Mouse (Mus musculus) left cerebral cortex, postnatal 14 days (tissue): ENCODE measurements around the gene Itpr1. TPM values are rescaled to one million over a fixed set of nuclear protein-coding genes. Genes with fewer than 3 reads are reported as not detected.

Source experiments
- DNase-seq, 2 experiments: peaks; one replicate each; pipeline ENCODE4 v3.0.0; 2021 to 2022; ENCODE audit warnings: low spot score in 2 of 2, mixed read lengths in 1 of 2
- intact Hi-C: fragments of 180-260 bp; cut with DNase I; formaldehyde crosslinking; loops from one replicate; pipeline ENCODE4 v1.15.1; 2025
- total RNA-seq, 2 experiments: library from RNA; stranded (reverse); gene quantifications; 2 replicates each; pipeline ENCODE4 v1.2.3; 2021

Itpr1 gene
- total RNA-seq, 2 experiments from 2014 or later = 156 to 179 TPM

- DNase-seq = no peak
- intact Hi-C loops = no loop called here
These were observed 23.6 kb downstream of the Itpr1 start for GRCm38 (mm10) chr6:108236411-108236921.

DNA sequence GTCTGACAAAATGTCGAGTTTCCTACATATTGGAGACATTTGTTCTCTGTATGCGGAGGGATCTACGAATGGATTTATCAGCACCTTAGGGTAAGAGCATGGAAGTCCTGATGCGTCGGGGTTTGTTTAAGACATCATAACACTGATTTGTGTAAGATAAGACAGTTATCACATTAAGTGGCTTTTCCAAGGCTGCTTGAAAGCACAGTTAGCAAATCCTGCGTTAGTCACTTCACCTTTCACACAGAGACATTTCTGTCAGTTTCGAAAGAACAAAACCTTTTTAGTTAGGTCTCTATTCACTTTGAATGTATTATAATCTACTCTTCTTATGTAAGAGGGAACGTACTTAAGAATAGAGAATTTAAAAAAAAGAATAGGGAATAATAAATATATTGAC lies 24.1 kb downstream of the Itpr1 start:
- intact Hi-C loops = no loop called here
- DNase-seq = no peak

GRCm38 (mm10) chr6:108237585-108237984 lies 24.7 kb downstream of the Itpr1 start:
- intact Hi-C loops = no loop called here
- DNase-seq = no peak

DNA sequence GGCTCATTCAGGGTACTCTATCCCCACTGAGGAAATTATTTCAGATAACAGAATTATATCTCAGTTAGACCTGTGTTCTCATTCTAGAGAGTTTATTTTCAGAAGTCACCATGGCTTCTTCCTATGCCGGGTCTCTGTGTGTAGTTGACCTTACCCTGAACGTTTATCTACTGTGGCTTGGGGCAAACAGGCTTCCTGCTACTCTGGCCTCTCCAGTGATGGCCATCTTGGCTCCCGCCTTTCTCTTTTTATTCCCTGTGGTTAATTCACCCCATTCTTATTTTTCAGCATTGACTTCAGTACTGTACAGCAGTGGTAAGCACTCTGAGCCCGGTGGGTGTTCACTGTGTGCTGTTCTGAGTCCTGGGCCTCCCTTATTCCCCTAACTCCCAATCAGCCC lies 25.1 kb downstream of the Itpr1 start:
- no peak for DNase-seq
- intact Hi-C loops = no loop called here

- intact Hi-C loops = no loop called here
These were observed 26.2 kb downstream of the Itpr1 start for GRCm38 (mm10) chr6:108239056-108239455.

GRCm38 (mm10) chr6:108240004-108240403 lies 27.1 kb downstream of the Itpr1 start:
- intact Hi-C loops = no loop called here
- DNase-seq = no peak

More at GRCm38 (mm10) chr6:108239056-108239455, 26.2 kb downstream of the Itpr1 start:
- no peak for DNase-seq

DNA sequence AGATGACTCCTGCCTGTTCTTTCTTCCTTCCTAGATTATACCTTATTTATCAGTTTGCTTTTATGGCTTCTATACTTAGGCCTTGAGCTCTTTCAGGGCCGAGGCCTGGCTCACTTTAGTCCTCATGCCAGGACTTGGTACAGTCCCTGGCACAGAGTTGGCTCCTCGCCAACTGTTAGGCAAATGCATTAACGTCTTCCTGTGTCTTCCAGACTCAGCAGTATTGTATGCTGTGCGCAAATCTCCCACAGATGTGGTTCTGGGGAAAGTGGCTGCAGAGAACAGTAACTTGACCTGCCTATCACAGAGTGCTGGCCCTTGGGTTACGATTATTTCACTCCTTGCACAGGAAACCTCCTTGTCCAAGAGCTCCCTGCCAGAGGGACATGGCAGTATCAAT lies 27.9 kb downstream of the Itpr1 start:
- DNase-seq = no peak
- intact Hi-C loops = no loop called here

DNA sequence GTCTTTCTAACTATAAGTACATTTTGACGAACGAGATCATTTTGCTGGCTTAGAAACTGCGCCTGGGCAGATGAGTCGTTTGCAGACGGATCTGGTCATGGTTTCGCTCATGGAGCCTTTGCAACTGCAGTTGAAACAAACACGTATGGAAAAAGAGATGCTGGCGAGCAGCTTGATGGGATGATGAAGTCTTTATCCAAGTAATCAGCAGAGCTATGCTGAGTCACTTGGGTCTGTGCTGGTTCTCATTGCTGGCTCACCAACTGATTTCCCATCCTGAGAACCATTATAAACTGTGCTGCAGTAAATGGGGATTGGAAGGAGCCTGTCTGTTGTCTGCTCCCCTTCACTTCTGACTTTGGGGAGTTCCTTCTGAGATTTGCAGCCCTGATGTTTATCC lies 31.7 kb downstream of the Itpr1 start:
- DNase-seq = no peak
- intact Hi-C loops = no loop called here

GRCm38 (mm10) chr6:108246369-108247085 lies 33.6 kb downstream of the Itpr1 start:
- intact Hi-C loops = no loop called here

DNA sequence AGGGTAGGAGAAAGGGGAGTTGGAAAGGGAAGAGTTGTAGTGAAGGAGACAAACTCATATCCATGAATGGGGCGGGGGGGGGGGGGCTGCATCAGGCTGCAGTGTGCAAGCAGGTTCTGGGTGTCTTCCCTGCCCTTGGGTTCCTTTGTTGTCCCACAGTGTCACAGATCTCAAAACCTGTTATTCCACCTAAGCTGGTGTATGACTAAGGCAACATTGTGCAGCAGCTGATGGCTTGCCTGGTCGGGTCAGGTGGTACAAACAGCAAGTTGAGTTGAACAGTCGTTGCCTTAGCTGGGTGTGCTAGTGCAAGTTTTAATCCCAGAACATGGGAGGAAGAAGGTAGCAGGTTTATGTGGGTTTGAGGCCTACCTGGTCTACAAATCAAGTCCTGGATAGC lies 34.3 kb downstream of the Itpr1 start:
- no peak for DNase-seq

More at GRCm38 (mm10) chr6:108246369-108247085, 33.6 kb downstream of the Itpr1 start:
- DNase-seq = no peak

DNA sequence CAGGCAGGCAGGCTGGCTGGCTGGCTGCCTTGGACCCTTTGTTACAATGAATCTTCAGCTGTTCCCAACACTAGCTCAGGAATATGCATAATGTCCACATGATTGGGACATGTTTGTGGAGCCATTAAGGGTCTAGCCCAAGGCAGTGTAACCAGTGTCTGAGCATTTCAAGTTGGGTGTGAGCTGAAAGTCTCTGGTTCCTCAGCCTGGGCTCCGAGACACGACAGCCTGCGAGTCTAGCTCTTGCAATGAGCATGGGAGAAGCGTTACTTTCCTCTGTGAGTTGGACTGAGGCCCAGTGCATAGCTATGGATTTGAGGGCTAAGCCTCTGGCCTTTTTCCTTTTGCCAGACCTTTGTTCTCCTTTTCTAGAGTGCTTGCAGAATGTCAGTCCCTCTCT lies 35.6 kb downstream of the Itpr1 start:
- intact Hi-C loops = no loop called here
- no peak for DNase-seq

More for the DNA sequence above, 34.3 kb downstream of the Itpr1 start:
- intact Hi-C loops = no loop called here

DNA sequence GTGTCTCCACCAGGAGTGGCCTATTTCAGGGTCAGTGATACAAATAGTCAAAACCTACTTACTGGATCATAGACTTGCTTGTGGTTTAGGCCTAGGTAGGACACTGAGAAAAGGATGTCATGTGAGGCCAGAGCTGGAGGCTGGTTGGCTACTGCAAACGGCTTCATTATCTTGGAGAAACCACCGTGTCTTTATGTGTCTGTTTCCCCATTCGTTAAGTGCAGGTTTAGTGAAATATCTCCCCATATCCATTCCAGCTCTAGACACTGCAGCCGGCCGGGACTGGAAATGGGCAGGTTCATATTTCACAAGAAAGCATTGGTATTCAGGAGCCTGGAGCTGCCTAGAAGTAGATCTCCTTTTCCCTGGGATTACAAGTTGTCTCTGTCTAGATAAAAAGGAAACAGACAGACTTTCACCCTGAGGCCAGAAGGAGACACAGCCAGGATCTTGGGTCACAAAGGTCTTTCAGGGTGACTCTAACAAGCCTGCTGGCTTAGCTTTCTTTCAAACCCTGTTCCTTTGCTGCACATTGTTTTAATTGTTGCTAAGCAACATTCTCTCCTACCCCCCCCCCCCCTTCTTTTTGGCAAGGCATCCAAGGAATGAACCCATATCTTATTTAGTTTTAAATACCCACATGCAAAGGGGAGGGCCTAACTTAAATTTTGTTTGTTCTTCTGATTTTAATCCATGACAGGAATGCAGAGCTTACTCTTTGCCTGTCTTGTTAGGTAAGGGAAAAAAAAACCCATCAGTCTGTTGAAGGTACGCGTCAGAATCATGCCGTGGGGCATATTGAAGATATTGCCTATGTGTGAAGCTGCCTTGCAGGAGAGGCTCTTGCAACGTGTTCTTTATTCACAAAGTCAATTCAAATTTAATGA lies 36.4 kb downstream of the Itpr1 start:
- intact Hi-C loops = no loop called here
- DNase-seq = no peak

GRCm38 (mm10) chr6:108249918-108250225 lies 37.0 kb downstream of the Itpr1 start:
- intact Hi-C loops = no loop called here
- no peak for DNase-seq

GRCm38 (mm10) chr6:108250416-108250815 lies 37.5 kb downstream of the Itpr1 start:
- DNase-seq = no peak
- intact Hi-C loops = no loop called here

GRCm38 (mm10) chr6:108252565-108253360 lies 39.9 kb downstream of the Itpr1 start:
- no peak for DNase-seq
- intact Hi-C loops = no loop called here

DNA sequence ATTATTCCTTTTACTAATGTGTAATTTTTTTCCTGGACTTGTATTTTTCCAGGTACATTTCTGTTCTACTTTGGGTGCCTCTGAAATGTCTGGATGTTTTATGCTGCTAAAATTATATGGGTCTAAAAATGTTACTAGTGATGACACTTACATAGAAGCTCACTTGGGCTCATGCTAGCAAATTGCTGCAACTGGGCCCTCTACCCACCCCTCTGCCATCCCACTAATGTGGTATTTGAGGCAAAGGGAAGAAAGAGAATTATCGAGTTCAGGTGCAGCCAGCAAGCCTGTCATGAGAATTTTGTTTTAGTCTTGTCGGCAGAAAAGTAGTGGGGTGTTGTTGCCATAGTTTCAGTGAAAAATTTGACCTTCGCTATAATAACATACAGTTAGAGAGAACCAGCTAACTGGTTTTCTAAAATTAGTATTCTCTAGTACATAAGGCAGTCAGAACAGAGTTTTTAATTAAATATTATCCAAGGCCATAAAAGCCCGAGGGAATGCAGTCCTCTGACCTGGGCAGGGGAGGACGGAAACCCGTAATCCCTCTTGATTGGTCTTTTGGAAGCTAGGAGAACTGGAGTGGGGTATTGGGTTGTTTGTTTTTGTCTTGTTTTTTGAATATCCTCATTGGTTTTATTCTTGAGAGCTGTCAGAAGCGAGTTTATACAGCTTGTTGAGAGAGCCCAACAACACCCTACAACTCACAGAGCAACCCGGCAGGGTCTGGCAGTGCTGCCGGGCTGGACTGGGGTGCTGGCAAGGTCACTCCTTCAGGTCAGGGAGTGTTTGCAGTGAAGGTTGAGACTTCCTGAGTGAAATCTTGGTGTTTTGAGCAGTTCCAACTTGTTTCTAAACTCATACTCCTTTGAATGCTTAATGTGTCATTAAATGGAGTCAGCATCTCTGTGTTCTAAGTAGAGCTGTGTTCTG lies 41.5 kb downstream of the Itpr1 start:
- no peak for DNase-seq
- intact Hi-C loops = no loop called here

DNA sequence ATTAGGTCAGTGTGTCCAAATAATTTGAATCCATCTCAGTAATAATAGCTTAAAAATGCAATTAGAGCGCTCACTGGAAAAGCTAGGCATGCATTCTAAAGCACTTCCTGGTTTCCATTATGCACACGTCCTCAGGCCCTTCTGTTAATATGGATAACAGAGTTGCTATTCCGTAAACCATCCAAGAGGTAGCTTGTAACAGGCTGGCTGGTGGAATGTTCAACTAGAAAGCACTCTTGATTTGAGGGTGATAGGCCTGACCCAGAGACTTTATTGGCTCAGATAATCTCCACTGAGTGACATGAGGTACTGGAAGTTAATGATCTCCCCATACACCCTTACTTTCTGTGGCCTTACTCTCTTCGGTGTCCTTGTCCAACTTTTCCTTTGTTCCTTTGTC lies 43.0 kb downstream of the Itpr1 start:
- intact Hi-C loops = no loop called here
- no peak for DNase-seq

DNA sequence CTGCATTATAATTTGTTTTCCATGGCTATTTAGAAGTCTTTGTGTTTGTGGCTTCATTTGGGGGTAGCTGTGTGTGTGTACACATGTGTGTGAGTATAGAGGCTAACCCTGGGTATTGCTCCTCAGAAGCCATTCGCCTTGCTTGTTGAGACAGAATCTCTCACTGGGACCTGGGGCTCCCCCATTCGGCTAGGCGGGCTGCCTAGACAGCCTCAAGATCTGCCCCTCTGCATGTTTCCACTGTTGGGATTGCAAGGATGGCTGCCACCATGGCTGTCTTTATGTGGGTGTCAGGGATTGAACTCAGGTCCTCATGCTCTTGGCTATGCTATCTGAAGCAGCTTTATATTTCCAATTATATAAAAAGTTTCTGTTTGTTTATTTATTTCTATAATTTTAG lies 44.3 kb downstream of the Itpr1 start:
- intact Hi-C loops = no loop called here
- no peak for DNase-seq

DNA sequence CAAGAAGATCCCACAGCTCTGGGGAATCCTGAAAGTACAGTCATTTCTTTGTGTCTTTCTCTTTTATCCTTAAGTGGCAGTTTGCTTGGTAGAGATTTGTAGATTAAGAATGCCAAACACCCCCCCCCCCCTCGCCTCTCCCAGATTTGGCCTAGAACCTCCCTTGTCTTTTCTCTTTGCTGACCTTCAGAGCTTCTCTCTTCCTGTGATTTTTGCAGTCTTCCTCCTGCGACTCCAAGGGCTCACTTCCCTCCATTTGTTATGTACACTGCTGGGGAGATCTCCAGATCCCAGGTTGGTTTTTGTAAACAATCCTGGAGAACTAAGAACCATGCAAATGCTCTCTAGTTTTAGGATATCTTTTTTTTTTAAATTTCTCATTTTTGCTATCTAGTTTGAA lies 45.7 kb downstream of the Itpr1 start:
- intact Hi-C loops = no loop called here

More for the DNA sequence above, 45.7 kb downstream of the Itpr1 start:
- no peak for DNase-seq
